Mouse (Mus musculus): Measurements from ENCODE around the gene Map1a. TPM values are rescaled to one million over a fixed set of nuclear protein-coding genes. Genes with fewer than 3 reads are reported as not detected.
A peak's percentile ranks its signal among the peaks of the same experiment; 100 is the strongest.

Map1a gene
- polyA plus RNA-seq (2016; fragmentation: Nextera tagmentation; extraction: Ambion mirVana) = 2.5 and 3.0 TPM in 2 replicates

DNA sequence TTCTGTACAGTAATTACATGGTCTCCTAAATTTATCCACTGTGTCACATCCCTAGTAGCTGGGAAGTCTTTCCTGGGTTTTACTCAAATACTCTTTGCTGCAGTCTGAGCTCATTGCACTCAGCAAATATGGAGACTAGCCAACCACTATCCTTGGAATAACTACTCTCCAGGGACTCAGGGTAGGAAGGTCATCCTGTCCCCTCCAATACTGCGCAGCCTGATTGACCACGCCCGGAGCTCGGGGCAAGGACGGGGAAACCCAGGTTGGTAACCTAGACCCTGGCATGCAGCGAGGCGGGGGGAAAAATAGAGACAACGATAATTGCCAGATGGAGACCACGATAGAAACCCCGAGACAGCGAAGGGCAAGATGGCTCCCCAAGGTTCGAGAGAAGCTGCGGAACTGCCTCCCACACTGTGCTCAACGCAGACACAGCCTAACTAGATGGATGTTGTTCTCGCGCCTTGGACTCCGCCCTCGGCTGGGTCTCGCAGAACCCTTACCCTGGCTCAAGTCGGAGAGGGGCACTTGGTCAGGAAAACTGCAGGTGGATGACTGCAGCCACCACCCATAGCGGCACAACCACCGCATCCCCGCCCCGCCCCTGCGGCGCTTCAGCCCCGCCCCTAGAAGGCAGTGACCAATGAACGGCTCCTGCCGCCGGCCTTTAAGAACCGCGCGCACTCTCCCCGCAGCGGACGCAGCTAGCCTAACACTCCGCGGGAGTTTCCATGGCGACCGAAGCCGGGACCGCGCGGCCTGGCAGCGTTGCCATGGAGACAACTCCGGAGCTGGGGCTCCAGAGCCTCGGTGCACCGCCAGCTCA is at the start of gene Map1a:
Gene Map1a (plus strand): TSS at position 700 of the 829 bp plus-strand sequence.
- WGBS = 1% methylated on average over 48 of the region's 48 CpGs
- Histone ChIP-seq H3K36me3 (no peaks in the 10 kb centered on the region), H3K27me3 (peaks cover 40% of the 10 kb centered on the region), H3K4me1 (replicated peaks) (peaks cover 15% of the 10 kb centered on the region), H3K9ac (replicated peaks) (peak within 1 kb of the TSS; percentile 48), H3K27ac (no peak within 1 kb of the TSS), H3K9me3 (no peaks in the 10 kb centered on the region), H3K4me3 (replicated peaks) (peak within 1 kb of the TSS; percentile 56), H3K4me2 (peak within 1 kb of the TSS; percentile 86)
- peak; percentile 98 for ATAC-seq (ENCODE audit: insufficient number of reproducible peaks, insufficient read depth, low FRiP score, low TSS enrichment, low read depth)

DNA sequence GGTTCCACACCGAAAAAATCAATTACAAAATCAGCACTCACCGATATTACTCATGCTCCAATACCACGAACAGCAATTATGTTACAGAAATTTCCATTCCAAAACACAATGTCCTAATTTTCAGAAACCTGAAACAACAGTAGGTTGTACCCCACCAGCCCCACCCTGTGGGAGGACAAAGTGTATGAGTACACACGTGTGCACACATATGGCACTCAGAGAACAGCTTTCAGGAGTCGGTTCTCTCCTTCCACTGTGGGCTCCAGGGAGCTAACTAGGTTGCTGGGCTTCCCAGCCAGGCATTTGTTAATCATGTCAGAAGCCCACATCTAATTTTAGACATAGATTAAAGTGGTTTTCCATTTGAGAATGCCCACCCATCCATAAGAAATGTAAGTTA is 45.3 kb upstream of the Map1a start:
- H3K27me3 ChIP-seq = no peaks in the 10 kb centered on the region
- no peaks in the 10 kb centered on the region for H3K9me3 ChIP-seq
- no peak for ATAC-seq (ENCODE audit: insufficient number of reproducible peaks, insufficient read depth, low FRiP score, low TSS enrichment, low read depth)
- no peak overlapping the region for H3K27ac ChIP-seq
- H3K4me3 ChIP-seq (replicated peaks) = no peak overlapping the region
- 96% methylated on average over 5 of the region's 5 CpGs for WGBS
- H3K4me1 ChIP-seq (replicated peaks) = no peaks in the 10 kb centered on the region
- peaks cover 90% of the 10 kb centered on the region for H3K36me3 ChIP-seq
- no peak overlapping the region for H3K9ac ChIP-seq (replicated peaks)
- no peak overlapping the region for H3K4me2 ChIP-seq

DNA sequence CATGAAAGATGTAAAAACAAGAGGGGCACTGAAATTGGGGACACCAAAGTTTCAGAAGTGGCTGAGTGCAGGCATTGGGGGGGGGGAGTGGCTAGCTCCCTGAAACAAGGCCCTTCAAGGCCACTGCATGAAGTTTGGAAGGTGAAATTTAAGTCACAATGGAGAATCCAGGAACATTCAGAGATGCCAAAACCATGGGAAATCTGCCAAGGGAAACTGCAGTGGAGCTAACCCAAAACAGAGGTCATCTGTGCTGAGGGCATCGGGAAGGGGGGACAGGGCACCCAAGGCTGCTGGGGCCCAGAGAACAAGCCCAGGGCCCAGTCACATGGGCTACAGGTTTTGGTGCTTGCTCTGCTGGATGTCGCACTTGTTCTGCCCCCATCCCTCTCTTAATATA is 39.6 kb upstream of the Map1a start:
- Histone ChIP-seq H3K9ac (replicated peaks) (no peak overlapping the region), H3K27ac (no peak overlapping the region), H3K27me3 (no peaks in the 10 kb centered on the region), H3K4me1 (replicated peaks) (no peaks in the 10 kb centered on the region), H3K9me3 (no peaks in the 10 kb centered on the region), H3K4me3 (replicated peaks) (no peak overlapping the region), H3K4me2 (no peak overlapping the region), H3K36me3 (peaks cover 97% of the 10 kb centered on the region)
- 96% methylated on average over 2 of the region's 2 CpGs for WGBS
- no peak for ATAC-seq (ENCODE audit: insufficient number of reproducible peaks, insufficient read depth, low FRiP score, low TSS enrichment, low read depth)

DNA sequence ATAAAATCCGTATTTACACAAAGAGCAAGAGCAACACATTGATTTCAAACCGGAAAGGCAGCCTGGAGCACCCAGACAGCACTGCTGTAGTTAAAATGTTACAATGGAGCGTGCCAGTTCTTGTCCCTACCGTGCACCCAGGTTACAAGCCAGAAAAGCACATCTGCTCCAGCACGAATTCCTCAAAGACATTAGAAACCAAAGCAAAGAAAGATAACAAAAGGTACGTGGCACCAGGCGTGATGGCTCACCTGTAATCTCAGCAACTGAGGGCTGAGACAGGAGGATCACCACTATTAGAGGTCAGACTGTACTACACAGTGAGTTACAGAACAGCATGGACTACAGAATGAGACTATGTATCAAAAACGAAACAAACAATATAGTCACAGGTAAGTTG is 21.0 kb upstream of the Map1a start:
- H3K27ac ChIP-seq = no peak overlapping the region
- ATAC-seq (ENCODE audit: insufficient number of reproducible peaks, insufficient read depth, low FRiP score, low TSS enrichment, low read depth) = no peak
- peaks cover 28% of the 10 kb centered on the region for H3K4me1 ChIP-seq (replicated peaks)
- H3K9me3 ChIP-seq = no peaks in the 10 kb centered on the region
- H3K4me2 ChIP-seq = 0 out of 2 replicates have a peak overlapping the region, but pooled peaks have one; percentile 4
- no peaks in the 10 kb centered on the region for H3K27me3 ChIP-seq
- whole genome bisulfite sequencing = 79% methylated on average over 8 of the region's 8 CpGs
- H3K4me3 ChIP-seq (replicated peaks) = no peak overlapping the region
- H3K9ac ChIP-seq (replicated peaks) = no peak overlapping the region
- peaks cover 54% of the 10 kb centered on the region for H3K36me3 ChIP-seq

DNA sequence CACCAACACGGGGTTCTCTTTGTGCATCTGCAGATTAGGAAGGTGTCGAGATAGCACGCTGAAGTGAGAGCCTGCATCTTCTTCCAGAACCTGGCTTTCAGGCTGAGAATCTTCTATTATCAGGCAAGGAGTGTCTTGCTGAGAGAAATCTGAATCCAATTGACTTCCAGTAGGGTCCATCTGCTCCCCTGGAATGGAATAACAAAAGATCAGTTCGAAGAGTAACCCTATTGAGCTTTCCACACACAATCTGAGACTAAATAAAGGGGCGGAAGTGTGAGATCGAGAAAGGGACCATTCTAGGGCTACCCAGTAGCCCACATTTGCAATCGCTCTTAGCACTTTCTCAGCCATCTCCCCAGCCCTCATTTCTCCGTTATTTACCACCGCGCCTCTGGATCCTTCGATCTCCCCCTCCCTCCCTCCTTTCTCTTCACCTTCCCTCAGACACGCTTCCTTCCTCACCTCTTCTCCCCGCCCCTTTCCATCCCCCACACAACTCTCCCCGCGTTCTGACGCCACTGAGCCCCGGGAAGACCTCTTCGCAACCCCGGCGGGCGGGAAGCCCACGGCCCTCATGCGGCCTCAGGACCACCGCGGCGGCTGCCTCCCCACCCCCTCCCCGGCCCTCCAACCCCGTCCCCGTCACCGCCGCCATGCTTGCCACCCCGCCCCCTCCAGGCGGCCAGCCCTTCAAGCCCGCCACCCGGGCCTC is 18.7 kb upstream of the Map1a start:
- Histone ChIP-seq H3K9ac (replicated peaks) (peak overlapping the region; percentile 84), H3K4me3 (replicated peaks) (peak overlapping the region; percentile 89), H3K27me3 (no peaks in the 10 kb centered on the region), H3K27ac (peak overlapping the region; percentile 95), H3K4me2 (peak overlapping the region; percentile 77), H3K36me3 (peaks cover 37% of the 10 kb centered on the region), H3K4me1 (replicated peaks) (peaks cover 28% of the 10 kb centered on the region), H3K9me3 (no peaks in the 10 kb centered on the region; the same call in 1 of the 2 replicates)
- ATAC-seq (ENCODE audit: insufficient number of reproducible peaks, insufficient read depth, low FRiP score, low TSS enrichment, low read depth) = peak; percentile 79
- WGBS = under 1% methylated on average over 35 of the region's 35 CpGs

DNA sequence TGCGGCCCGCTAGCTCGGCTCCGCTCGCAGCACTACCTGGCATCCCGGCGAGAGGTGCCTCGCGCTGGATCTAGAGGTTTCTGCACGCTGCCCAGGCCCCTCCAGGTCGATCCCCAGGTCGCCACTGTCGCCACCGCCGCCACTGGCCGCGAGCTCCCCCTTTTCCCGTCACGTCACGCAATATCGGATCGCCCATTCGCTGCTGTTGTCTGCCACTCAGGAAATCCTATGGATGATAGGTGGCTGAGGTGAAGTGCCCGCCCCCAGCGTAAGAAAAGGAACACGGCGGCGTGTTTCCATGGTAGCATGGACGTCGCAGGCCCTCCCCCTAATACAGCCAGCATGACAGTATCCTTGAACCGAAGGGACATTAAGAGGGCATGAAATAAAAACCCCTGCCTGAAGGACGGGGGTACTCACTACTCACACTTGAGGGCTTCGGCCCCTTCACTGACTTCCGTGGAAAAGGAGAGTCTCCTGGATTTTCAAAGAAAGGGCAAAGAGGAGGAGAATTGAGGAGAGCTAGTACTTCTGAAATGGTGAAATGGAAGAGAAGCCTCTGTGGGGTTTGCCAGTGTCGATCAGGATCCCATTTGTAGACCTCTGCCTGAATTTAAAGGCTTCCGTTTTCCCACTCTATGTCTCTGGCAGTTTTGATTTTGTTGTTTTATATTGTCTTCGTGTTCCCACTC is 18.0 kb upstream of the Map1a start, which contains the start of gene Trp53bp1:
Gene Trp53bp1 (minus strand): TSS at position 172 of the 692 bp plus-strand sequence.
- Histone ChIP-seq H3K27me3 (no peaks in the 10 kb centered on the region), H3K9ac (replicated peaks) (peak within 1 kb of the TSS; percentile 84), H3K36me3 (peaks cover 36% of the 10 kb centered on the region), H3K4me3 (replicated peaks) (peak within 1 kb of the TSS; percentile 89), H3K4me1 (replicated peaks) (peaks cover 28% of the 10 kb centered on the region), H3K27ac (peak within 1 kb of the TSS; percentile 95), H3K4me2 (peak within 1 kb of the TSS; percentile 77), H3K9me3 (no peaks in the 10 kb centered on the region; the same call in 1 of the 2 replicates)
- under 1% methylated on average over 37 of the region's 37 CpGs for WGBS
- peak; percentile 98 for ATAC-seq (ENCODE audit: insufficient number of reproducible peaks, insufficient read depth, low FRiP score, low TSS enrichment, low read depth)

DNA sequence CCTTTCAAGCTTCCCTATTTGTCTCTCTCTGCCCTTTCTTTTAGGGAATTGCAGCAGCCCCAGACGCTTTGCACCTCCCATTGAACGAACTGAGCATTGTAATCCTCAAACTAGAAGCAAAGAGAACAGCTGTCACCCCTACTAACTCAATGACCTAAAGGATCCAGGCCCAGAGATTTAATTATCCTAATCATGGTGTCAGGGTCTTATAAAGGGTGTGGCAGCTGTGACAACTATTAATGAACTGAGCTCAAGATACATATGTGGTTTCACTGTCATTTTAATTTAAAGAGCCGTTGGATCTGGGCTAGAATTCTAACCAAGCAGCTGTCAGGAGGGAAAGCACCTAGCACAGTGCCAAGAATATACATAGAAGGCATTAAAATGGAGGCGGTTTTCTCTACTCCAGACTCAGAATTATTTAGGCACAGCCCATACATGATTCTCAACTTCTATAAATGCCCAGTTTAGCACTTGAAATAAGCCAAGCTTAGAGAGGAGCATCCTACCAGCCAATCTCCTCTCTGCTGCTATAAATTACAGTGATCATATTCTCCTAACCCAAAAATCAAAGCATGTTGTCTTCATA is 17.4 kb upstream of the Map1a start:
- no peak overlapping the region; the same call in 1 of the 2 replicates for H3K9ac ChIP-seq (replicated peaks)
- peak overlapping the region; percentile 77 for H3K4me2 ChIP-seq
- H3K9me3 ChIP-seq = no peaks in the 10 kb centered on the region; the same call in 1 of the 2 replicates
- no peaks in the 10 kb centered on the region for H3K27me3 ChIP-seq
- H3K36me3 ChIP-seq = peaks cover 30% of the 10 kb centered on the region
- WGBS = 27% methylated on average over 4 of the region's 4 CpGs
- H3K4me3 ChIP-seq (replicated peaks) = peak overlapping the region; percentile 89
- no peak for ATAC-seq (ENCODE audit: insufficient number of reproducible peaks, insufficient read depth, low FRiP score, low TSS enrichment, low read depth)
- H3K27ac ChIP-seq = 0 out of 2 replicates have a peak overlapping the region, but pooled peaks have one; percentile 12
- peaks cover 28% of the 10 kb centered on the region for H3K4me1 ChIP-seq (replicated peaks)

DNA sequence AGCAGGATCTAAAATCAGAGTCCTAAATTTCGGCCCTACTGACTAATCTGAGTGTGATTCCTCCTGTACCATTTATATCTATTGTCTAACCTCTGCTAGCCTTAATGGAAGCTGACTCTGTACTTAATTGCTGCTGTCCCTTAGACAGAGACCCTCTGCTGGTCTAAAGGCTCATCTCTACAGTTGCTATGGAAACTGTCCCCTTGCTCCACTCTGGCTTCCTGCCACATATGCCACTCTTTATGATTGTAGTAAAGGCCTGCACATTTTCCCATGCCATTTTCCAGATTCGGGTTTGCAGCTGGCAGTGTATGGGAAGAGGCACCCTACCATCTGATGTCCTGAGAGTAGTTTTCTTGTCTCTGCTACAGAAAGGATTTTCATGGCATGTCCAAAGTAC is 1.6 kb upstream of the Map1a start:
- Histone ChIP-seq H3K9me3 (no peaks in the 10 kb centered on the region), H3K27ac (no peak overlapping the region), H3K27me3 (peaks cover 35% of the 10 kb centered on the region), H3K4me1 (replicated peaks) (peaks cover 11% of the 10 kb centered on the region), H3K4me2 (no peak overlapping the region), H3K9ac (replicated peaks) (no peak overlapping the region), H3K4me3 (replicated peaks) (no peak overlapping the region), H3K36me3 (no peaks in the 10 kb centered on the region)
- no peak for ATAC-seq (ENCODE audit: insufficient number of reproducible peaks, insufficient read depth, low FRiP score, low TSS enrichment, low read depth)
- 72% methylated on average over 2 of the region's 2 CpGs for WGBS

DNA sequence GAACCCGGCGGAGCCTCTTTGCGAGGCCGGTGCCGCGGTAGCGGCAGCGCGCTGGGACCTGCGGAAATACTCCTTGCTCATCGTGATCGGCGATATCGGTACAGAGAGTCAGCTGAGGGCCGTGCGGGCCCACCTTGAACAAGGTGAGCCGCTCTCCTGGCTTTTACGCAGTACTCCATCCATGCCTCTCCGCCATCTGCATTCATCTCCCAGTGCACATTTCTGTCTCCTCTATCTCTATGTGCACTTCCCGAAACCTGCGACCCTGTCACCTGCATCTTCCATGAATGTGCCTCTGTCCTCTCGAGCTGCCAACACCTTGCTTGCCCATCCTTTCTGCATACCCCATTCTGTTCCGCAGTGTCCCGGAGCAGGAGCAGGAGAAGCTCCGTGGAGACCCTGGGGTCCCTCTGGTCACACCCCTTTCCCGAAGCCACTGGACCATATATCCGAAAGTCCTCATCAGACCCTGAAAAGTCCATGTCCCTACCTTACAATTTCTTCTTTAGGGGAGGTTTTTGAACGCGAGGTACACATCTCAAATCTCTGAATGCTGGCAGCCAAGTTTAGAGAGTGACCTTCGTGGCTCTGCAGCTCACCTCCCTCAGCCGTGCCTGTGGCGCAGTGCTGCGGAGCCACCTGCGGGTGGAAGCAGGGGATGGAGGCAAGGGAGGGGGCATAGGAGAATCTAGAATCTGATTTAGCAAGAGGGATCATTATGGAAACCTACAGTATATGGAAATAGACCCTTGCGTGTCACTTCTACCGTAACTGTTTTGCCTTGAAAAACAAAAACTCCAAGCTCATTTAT is 535 bp downstream of the Map1a start:
- H3K4me2 ChIP-seq = peak overlapping the region; percentile 86
- peak; percentile 66 for ATAC-seq (ENCODE audit: insufficient number of reproducible peaks, insufficient read depth, low FRiP score, low TSS enrichment, low read depth)
- H3K27me3 ChIP-seq = peaks cover 48% of the 10 kb centered on the region
- H3K36me3 ChIP-seq = no peaks in the 10 kb centered on the region
- H3K4me3 ChIP-seq (replicated peaks) = peak overlapping the region; percentile 56
- H3K27ac ChIP-seq = no peak overlapping the region
- H3K9ac ChIP-seq (replicated peaks) = peak overlapping the region; percentile 48; the same call in 1 of the 2 replicates
- no peaks in the 10 kb centered on the region for H3K9me3 ChIP-seq
- H3K4me1 ChIP-seq (replicated peaks) = peaks cover 24% of the 10 kb centered on the region
- WGBS = 4% methylated on average over 36 of the region's 36 CpGs
